Mouse (Mus musculus): Measurements from ENCODE around the gene Tmem158. TPM values are rescaled to one million over a fixed set of nuclear protein-coding genes. Genes with fewer than 3 reads are reported as not detected.
A peak's percentile ranks its signal among the peaks of the same experiment; 100 is the strongest.

Tmem158 gene
- total and polyA plus RNA-seq, 2 experiments from 2014 or later = 103 to 182 TPM

GRCm38 (mm10) chr9:123296229-123296628, 35.7 kb upstream of the Tmem158 start:
- DNase-seq (peak; percentile 14), ATAC-seq (no peak)
- Histone ChIP-seq H3K9me3 (ENCODE audit: low read length) (no peaks in the 10 kb centered on the region), H3K36me3 (ENCODE audit: insufficient read depth) (no peaks in the 10 kb centered on the region), H3K9ac (no peak overlapping the region), H3K4me3 (ENCODE audit: low read depth, low read length) (no peak overlapping the region), H3K27ac (ENCODE audit: low read depth, low read length) (no peak overlapping the region), H3K4me2 (ENCODE audit: low read depth) (no peak overlapping the region), H3K4me1 (ENCODE audit: insufficient read depth) (no peaks in the 10 kb centered on the region), H3K27me3 (ENCODE audit: insufficient read depth, low read length) (no peaks in the 10 kb centered on the region)
- TF ChIP-seq CTCF (IDR thresholded peaks at IDR 0.05; ENCODE audit: low read depth) = no peak

DNA sequence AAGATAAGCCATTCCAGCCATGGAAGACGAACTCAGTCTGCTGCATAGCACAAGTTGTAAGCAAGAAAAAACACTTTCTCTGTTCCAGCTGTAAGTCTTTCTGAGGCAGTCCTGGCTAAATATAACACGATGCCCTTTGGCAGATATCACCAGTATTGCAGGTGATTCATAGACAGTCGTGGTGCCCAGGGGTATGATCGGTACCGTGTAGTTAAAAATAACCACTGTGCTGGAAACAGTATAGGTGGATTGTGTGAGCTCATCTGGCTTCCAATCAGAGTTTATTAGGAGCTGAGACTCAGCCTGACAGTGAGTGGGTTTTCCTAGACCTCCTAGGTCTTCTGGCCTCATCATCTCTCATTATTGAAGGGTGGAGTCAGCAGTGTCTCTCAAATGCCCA, 34.0 kb upstream of the Tmem158 start:
- ATAC-seq (no peak), DNase-seq (no peak)
- Histone ChIP-seq H3K36me3 (ENCODE audit: insufficient read depth) (no peaks in the 10 kb centered on the region), H3K27me3 (ENCODE audit: insufficient read depth, low read length) (no peaks in the 10 kb centered on the region), H3K4me1 (ENCODE audit: insufficient read depth) (no peaks in the 10 kb centered on the region), H3K4me2 (ENCODE audit: low read depth) (no peak overlapping the region), H3K9me3 (ENCODE audit: low read length) (no peaks in the 10 kb centered on the region), H3K9ac (no peak overlapping the region), H3K4me3 (ENCODE audit: low read depth, low read length) (no peak overlapping the region), H3K27ac (ENCODE audit: low read depth, low read length) (no peak overlapping the region)
- WGBS = 83% methylated on average over 5 of the region's 5 CpGs
- TF ChIP-seq CTCF (IDR thresholded peaks at IDR 0.05; ENCODE audit: low read depth) = no peak

DNA sequence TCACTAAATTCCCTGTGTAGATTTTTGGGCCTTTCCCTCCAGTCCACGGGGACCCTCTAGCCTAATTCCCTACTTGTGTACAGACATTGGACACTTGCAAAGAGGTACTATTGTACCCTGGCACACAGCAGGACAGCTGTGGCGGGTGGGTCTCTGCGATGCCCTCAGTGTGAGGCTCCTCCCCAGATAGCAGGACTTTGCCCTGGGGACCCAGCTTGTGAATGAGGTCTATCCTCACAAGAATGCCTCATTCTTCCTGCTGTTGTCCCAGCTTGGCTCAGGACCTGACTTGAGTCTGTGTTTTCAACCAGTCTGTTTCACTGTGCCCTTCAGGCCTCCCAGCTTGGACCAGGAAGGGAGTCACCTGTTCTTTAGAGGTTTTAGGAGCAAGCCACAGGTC, 27.8 kb upstream of the Tmem158 start:
- no peaks in the 10 kb centered on the region for H3K27me3 ChIP-seq (ENCODE audit: insufficient read depth, low read length)
- no peaks in the 10 kb centered on the region for H3K36me3 ChIP-seq (ENCODE audit: insufficient read depth)
- WGBS = 69% methylated on average over 3 of the region's 3 CpGs
- TF ChIP-seq CTCF (IDR thresholded peaks at IDR 0.05; ENCODE audit: low read depth) = no peak
- no peak overlapping the region for H3K4me3 ChIP-seq (ENCODE audit: low read depth, low read length)
- no peak overlapping the region for H3K4me2 ChIP-seq (ENCODE audit: low read depth)
- H3K27ac ChIP-seq (ENCODE audit: low read depth, low read length) = no peak overlapping the region
- H3K9ac ChIP-seq = no peak overlapping the region
- ATAC-seq (no peak), DNase-seq (no peak)
- no peaks in the 10 kb centered on the region for H3K4me1 ChIP-seq (ENCODE audit: insufficient read depth)
- no peaks in the 10 kb centered on the region for H3K9me3 ChIP-seq (ENCODE audit: low read length)

DNA sequence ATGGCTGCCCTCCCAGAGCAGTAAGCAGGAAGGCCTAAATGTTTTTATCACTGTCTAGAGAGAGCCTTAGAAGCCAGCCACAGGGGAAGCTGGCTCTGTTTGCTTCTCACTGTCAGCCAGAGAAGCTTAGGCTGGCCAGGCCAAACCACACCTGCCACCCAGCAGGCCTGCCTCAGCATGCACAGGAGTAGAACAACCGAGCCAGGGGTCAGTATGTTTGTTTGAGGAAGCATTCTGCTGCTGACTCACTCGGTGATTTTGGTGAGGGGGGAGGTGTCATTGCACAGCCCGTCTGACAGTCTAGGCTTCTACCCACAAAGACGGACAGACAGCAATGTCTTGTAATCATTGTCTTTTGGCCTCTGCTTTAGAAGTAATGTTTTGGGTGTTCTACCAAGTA, 25.1 kb upstream of the Tmem158 start:
- no peak overlapping the region for H3K4me3 ChIP-seq (ENCODE audit: low read depth, low read length)
- no peaks in the 10 kb centered on the region for H3K9me3 ChIP-seq (ENCODE audit: low read length)
- no peak for TF ChIP-seq CTCF (IDR thresholded peaks at IDR 0.05; ENCODE audit: low read depth)
- no peak overlapping the region for H3K9ac ChIP-seq
- no peaks in the 10 kb centered on the region for H3K27me3 ChIP-seq (ENCODE audit: insufficient read depth, low read length)
- H3K4me1 ChIP-seq (ENCODE audit: insufficient read depth) = no peaks in the 10 kb centered on the region
- DNase-seq (no peak), ATAC-seq (no peak)
- WGBS = 66% methylated on average over 4 of the region's 4 CpGs
- no peak overlapping the region for H3K27ac ChIP-seq (ENCODE audit: low read depth, low read length)
- H3K4me2 ChIP-seq (ENCODE audit: low read depth) = no peak overlapping the region
- no peaks in the 10 kb centered on the region for H3K36me3 ChIP-seq (ENCODE audit: insufficient read depth)

GRCm38 (mm10) chr9:123280775-123281174, 20.2 kb upstream of the Tmem158 start:
- H3K27me3 ChIP-seq (ENCODE audit: insufficient read depth, low read length) = no peaks in the 10 kb centered on the region
- H3K9ac ChIP-seq = no peak overlapping the region
- no peaks in the 10 kb centered on the region for H3K4me1 ChIP-seq (ENCODE audit: insufficient read depth)
- H3K27ac ChIP-seq (ENCODE audit: low read depth, low read length) = no peak overlapping the region
- no peaks in the 10 kb centered on the region for H3K9me3 ChIP-seq (ENCODE audit: low read length)
- DNase-seq (no peak), ATAC-seq (no peak)
- no peak overlapping the region for H3K4me3 ChIP-seq (ENCODE audit: low read depth, low read length)
- H3K36me3 ChIP-seq (ENCODE audit: insufficient read depth) = no peaks in the 10 kb centered on the region
- TF ChIP-seq CTCF (IDR thresholded peaks at IDR 0.05; ENCODE audit: low read depth) = no peak
- no peak overlapping the region for H3K4me2 ChIP-seq (ENCODE audit: low read depth)

GRCm38 (mm10) chr9:123278003-123278402, 17.4 kb upstream of the Tmem158 start:
- no peaks in the 10 kb centered on the region for H3K4me1 ChIP-seq (ENCODE audit: insufficient read depth)
- 83% methylated on average over 2 of the region's 2 CpGs for WGBS
- no peak overlapping the region for H3K4me2 ChIP-seq (ENCODE audit: low read depth)
- no peak overlapping the region for H3K9ac ChIP-seq
- no peak overlapping the region for H3K4me3 ChIP-seq (ENCODE audit: low read depth, low read length)
- H3K36me3 ChIP-seq (ENCODE audit: insufficient read depth) = no peaks in the 10 kb centered on the region
- ATAC-seq (no peak), DNase-seq (no peak)
- no peaks in the 10 kb centered on the region for H3K27me3 ChIP-seq (ENCODE audit: insufficient read depth, low read length)
- no peak for TF ChIP-seq CTCF (IDR thresholded peaks at IDR 0.05; ENCODE audit: low read depth)
- H3K27ac ChIP-seq (ENCODE audit: low read depth, low read length) = no peak overlapping the region
- no peaks in the 10 kb centered on the region for H3K9me3 ChIP-seq (ENCODE audit: low read length)

GRCm38 (mm10) chr9:123275373-123275772, 14.8 kb upstream of the Tmem158 start:
- no peak overlapping the region for H3K4me3 ChIP-seq (ENCODE audit: low read depth, low read length)
- H3K4me1 ChIP-seq (ENCODE audit: insufficient read depth) = no peaks in the 10 kb centered on the region
- no peaks in the 10 kb centered on the region for H3K9me3 ChIP-seq (ENCODE audit: low read length)
- H3K36me3 ChIP-seq (ENCODE audit: insufficient read depth) = no peaks in the 10 kb centered on the region
- no peak for ATAC-seq
- H3K27me3 ChIP-seq (ENCODE audit: insufficient read depth, low read length) = no peaks in the 10 kb centered on the region
- 90% methylated on average over 2 of the region's 2 CpGs for WGBS
- H3K9ac ChIP-seq = no peak overlapping the region
- no peak for TF ChIP-seq CTCF (IDR thresholded peaks at IDR 0.05; ENCODE audit: low read depth)
- H3K27ac ChIP-seq (ENCODE audit: low read depth, low read length) = no peak overlapping the region
- no peak for DNase-seq
- H3K4me2 ChIP-seq (ENCODE audit: low read depth) = no peak overlapping the region

GRCm38 (mm10) chr9:123274674-123275073, 14.1 kb upstream of the Tmem158 start:
- no peak overlapping the region for H3K27ac ChIP-seq (ENCODE audit: low read depth, low read length)
- DNase-seq (no peak), ATAC-seq (no peak)
- TF ChIP-seq CTCF (IDR thresholded peaks at IDR 0.05; ENCODE audit: low read depth) = no peak
- no peaks in the 10 kb centered on the region for H3K9me3 ChIP-seq (ENCODE audit: low read length)
- no peaks in the 10 kb centered on the region for H3K27me3 ChIP-seq (ENCODE audit: insufficient read depth, low read length)
- H3K9ac ChIP-seq = no peak overlapping the region
- no peaks in the 10 kb centered on the region for H3K4me1 ChIP-seq (ENCODE audit: insufficient read depth)
- no peaks in the 10 kb centered on the region for H3K36me3 ChIP-seq (ENCODE audit: insufficient read depth)
- H3K4me3 ChIP-seq (ENCODE audit: low read depth, low read length) = no peak overlapping the region
- 83% methylated on average over 5 of the region's 5 CpGs for WGBS
- H3K4me2 ChIP-seq (ENCODE audit: low read depth) = no peak overlapping the region
